Mouse (Mus musculus) bone marrow, adult 2 months (tissue): ENCODE measurements around the gene Elmo1.

Experiments
- CTCF ChIP-seq: fragments of 200-500 bp; IDR thresholded peaks from 2 replicates; pipeline ENCODE4 v1.5.1; 2011; ENCODE audit warnings: low read length, control low read depth; ENCODE audit not compliant: control insufficient read depth, insufficient read depth
- POLR2A ChIP-seq: fragments of 200-500 bp; IDR thresholded peaks from 2 replicates; pipeline ENCODE4 v1.6.1; 2011; ENCODE audit warnings: low read depth, mild to moderate bottlenecking, control low read depth, low read length, borderline replicate concordance; ENCODE audit not compliant: control insufficient read depth

- TF ChIP-seq POLR2A (no peak), CTCF (no peak)
Observed at GRCm38 (mm10) chr13:20556739-20557138, 466.3 kb downstream of the Elmo1 start.
